Mouse (Mus musculus) c-Kit-positive CD71-positive TER-119-positive erythroid progenitor cells, embryonic 14.5 days (primary cell): ENCODE data around the gene Rpl27.
"Not testable (repeated sequence)": the region's sequence is repeated elsewhere in the genome, so short reads cannot be mapped to it uniquely, and the experiment has no call there.

Experiments
- DNase-seq: peaks from one replicate; pipeline ENCODE4 v3.0.0-alpha.2; 2013; ENCODE audit warnings: low spot score

Rpl27 gene

DNA sequence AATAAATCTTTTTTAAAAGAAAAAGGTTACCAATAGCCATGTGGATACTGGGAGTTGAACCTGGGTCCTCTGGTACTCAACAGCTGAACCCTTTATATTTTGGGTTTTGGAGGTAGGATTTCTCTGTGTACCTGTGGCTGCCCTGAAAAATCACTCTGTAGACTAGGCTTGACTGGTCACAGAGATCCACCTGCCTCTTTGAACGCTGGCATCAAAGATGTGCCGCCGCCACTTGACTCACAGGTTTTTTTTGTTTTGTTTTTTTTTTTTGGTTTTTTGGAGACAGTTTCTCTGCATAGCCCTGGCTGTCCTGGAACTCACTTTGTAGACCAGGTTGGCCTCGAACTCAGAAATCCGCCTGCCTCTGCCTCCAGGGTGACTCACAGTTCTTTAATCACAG is 5.7 kb downstream of the Rpl27 start:
- no peak for DNase-seq

- peak; percentile 93 for DNase-seq
Observed at GRCm38 (mm10) chr11:101448274-101448746, 6.2 kb downstream of the Rpl27 start, which contains the start of gene Ifi35. Ifi35 (plus strand) TSS chr11:101448407.

- DNase-seq: no peak
Observed at GRCm38 (mm10) chr11:101448899-101449298, 6.8 kb downstream of the Rpl27 start.

- DNase-seq: not testable (repeated sequence)
Observed at GRCm38 (mm10) chr11:101449596-101449995, 7.5 kb downstream of the Rpl27 start.

GRCm38 (mm10) chr11:101450394-101450793 is 8.3 kb downstream of the Rpl27 start:
- no peak for DNase-seq

DNA sequence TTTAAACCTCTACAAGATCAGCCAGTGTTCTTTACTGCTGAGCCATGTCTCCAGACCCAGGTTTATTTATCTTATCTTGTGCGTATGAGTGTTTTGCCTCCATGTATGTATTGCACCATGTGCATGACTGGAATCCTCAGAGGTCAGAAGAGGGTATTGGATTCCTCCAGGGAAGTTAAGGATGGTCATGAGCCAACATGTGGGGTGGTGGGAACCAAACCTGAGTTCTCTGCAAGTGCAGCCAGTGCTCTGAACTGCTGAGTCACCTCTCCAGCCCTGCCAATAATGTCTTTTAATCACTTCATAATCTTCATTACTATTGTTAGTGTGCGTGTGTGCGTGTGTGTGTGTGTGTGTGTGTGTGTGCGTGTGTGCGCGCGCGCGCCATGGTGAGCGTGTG is 9.4 kb downstream of the Rpl27 start:
- no peak for DNase-seq

DNA sequence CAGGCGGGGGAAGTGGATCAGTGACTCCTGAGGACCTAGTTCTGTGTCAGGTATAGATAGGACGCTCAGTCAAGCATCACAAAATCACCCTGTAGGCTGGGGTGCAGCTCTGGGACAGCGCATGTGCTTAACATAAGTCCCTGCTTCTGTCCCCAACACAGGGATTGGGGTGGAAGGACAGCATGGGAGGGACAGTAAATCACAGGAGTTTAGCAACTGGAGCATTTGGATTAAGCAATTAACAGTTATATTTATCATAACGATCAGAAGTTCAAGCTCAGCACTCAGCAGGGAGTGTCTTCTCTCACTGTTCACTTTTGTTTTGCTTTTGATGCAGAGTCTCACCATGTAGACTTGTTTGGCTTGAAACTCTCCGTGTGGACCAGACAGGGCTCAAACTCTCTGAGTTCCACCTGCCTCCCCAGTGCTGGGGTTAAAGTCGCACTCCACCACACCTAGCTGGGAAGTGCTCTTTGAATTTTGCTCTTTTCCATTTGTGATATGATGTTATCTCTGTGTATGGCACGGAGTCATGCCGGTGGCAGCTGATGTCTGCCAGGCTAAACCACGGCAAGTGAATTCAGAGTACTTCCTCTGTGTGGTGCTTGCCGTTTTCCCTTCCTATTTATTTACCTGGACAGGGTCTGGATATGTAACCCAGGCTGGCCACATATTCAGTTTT is 10.1 kb downstream of the Rpl27 start:
- no peak for DNase-seq

DNA sequence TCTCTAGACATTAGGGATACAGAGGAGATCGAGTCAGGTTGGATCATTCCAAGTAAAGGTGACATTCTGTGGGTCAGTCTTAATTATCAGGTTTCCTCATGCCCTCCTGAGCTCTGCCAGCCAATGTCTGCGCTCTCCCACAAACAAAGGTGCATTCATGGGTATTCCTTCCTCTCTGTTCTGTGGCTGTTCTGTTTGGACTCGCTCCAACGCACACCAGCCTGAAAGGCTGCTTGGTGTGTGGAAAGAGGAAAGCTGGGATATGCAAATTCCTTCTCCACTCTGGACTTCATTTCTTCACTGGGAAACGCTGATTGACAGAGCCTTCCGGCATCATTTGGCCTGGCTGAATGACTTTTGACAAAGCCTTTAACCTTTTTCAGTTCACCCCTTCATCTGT is 12.6 kb downstream of the Rpl27 start:
- DNase-seq: no peak

GRCm38 (mm10) chr11:101455627-101456026 is 13.5 kb downstream of the Rpl27 start:
- DNase-seq: no peak

DNA sequence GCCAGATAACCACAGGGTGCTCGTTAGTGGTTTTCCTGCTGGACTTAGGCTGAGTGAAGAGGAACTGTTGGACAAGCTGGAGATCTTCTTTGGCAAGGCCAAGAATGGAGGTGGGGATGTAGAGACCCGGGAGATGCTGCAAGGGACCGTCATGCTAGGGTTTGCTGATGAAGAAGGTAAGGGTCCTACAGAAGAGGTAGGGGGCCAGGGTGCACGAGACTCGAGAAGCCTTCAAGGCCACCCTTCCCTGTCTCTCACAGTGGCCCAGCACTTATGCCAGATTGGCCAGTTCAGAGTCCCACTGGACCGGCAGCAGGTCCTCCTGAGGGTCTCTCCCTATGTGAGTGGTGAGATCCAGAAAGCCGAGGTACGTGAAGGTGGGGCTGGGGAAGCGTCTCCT is 15.5 kb downstream of the Rpl27 start:
- no peak for DNase-seq

GRCm38 (mm10) chr11:101458217-101458616 is 16.1 kb downstream of the Rpl27 start:
- DNase-seq: no peak

DNA sequence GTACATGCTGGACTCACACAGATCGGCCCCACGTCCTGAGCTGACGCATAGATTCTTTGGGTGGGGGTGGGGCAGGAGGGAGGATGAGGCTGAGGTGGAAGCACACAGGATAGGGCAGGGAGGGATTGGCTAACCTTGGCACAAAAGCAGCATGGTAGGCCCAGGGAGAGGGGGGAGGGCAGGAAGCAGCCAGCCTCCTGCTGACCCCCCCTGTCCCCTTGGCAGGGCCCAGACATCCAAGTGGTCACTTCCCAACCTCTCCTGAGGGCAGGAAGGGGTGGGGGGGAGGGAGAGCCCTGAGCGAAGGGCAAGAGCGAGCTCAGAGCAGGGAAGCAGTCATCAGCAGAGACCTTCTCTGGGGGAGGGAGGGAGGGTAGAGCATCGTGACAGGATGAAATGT is 17.6 kb downstream of the Rpl27 start:
- no peak for DNase-seq

DNA sequence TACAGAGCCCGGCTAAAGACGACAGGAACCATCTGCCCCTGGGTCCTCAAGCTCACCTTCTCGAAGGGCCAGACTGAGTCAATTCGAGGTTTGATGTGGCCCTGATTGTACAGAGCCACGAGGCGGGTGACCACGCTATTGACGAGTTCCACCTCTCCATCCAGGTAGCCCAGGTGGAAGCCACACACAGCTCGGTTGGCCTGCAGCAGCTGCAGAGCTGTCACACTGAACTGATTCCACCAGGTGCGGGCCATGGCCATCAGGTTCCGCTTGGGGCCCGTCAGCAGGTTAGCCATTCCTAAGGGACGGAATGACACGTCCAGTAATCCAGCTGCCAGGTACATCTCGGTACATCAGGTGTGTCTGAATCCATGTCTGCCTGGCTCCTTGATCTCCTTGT is 18.2 kb downstream of the Rpl27 start:
- no peak for DNase-seq

- DNase-seq: no peak
Observed at GRCm38 (mm10) chr11:101462141-101462540, 20.0 kb downstream of the Rpl27 start.

DNA sequence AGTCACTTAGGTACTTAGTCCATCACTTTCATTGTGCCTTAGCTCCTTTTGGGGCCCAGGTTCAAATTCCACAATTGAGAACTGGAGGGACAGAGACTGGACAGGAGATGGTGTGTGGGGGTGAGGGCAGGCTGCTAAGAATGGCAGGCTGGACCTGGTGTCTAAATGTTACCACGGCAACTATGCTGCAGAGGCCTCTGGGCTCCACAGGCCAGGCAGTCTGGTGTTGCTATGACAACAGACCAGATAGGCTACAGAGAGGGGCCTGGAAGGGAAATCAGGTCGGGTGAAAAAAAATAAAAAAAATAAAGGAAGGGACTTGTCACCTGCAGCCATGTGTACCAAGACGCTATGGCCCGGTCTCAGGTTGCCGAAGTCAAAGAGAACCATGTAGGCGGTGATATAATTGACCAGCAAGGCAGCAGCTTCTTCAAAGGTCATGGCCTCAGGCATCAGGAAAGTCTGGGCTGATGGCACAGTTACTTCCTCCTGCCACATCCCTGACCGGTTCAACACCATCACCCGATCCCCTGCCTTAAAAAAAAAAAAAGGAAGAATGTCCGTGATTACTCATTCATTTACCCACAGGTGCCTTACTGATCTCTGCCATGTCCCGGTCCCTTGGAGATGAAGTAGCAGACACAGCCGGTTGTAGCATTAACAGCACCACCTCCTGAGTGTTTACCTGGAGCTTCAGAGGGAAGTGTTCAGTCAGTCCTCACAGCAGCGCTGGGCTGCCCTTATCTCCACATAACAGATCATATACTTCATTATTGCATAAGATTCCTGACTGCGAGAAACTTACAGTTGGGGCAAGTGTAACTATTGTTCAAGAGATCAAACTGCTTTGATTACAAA is 20.7 kb downstream of the Rpl27 start:
- no peak for DNase-seq

GRCm38 (mm10) chr11:101464211-101465100 is 22.4 kb downstream of the Rpl27 start, which contains the start of gene Rnd2:
Rnd2 (plus strand) TSS chr11:101464999.
- DNase-seq: no peak

DNA sequence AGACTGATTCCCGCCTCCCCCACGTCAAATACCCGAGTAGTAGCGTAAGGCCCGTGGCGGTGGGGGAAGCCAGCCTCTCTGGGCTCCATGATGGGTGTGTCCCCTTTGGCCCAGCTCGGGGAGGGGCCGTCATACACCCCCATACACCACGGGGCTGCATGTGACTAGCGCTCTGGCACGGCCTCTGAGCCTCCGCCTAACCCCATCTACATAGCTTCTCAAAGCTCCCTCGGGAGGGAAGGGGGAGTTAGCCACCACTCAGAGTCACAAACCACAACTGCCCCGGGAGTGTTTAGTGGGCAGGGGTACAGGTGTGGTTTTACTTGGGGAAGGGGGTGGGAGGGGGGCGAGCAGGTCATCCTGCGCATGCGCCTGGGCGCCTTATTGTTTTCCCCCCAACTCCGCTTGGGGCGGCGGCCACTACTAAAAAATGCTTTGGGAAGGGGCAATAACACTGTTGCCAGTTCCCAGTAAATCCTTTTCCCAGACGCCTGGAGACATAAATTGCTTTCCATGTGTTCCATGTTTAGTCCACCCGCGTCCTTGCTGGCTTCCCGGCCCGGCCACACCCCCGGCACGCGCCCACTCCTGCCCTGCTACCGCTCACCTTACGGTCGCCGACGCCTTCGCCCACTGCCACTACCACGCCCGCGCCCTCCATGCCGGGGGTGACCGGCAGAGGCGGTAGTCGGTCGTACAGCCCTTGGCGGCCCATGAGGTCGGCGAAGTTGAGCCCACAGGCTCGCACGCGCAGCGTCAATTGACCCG is 23.2 kb downstream of the Rpl27 start:
- DNase-seq: no peak

- peak; percentile 62 for DNase-seq
Observed at GRCm38 (mm10) chr11:101465869-101466551, 23.9 kb downstream of the Rpl27 start, which contains the start of gene Vat1. Vat1 (minus strand) TSS chr11:101466230.

DNA sequence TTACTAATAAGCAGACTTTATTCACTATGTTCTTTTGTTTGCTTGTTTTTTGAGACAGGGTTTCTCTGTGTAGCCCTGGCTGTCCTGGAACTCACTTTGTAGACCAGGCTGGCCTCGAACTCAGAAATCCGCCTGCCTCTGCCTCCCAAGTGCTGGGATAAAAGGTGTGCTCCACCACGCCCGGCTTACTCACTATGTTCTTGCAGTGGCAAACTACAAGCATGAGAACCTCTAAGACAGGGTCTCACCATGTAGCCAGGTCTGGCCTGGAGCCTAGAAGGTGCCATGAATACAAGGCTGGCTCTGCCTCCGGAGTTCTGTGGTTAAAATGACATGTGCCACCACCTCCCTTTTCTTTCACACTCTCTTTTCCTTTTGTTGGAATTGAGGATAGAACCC is 24.5 kb downstream of the Rpl27 start:
- DNase-seq: not testable (repeated sequence)

- peak; percentile 62 for DNase-seq
Observed at GRCm38 (mm10) chr11:101467477-101468262, 25.6 kb downstream of the Rpl27 start.
